Mouse (Mus musculus): ENCODE results near the gene Selenos.

- no peak for TF ChIP-seq CTCF (IDR thresholded peaks at IDR 0.05; ENCODE audit: control insufficient read depth, insufficient read depth, insufficient replicate concordance, low read depth, low read length)
- TF ChIP-seq POLR2A (IDR thresholded peaks at IDR 0.05; ENCODE audit: control insufficient read depth, low read depth, low read length): no peak
These were observed 59.4 kb downstream of the Selenos start for GRCm38 (mm10) chr7:66138878-66139277.
